Mouse (Mus musculus): ENCODE measurements around the gene Sirpa.

DNA sequence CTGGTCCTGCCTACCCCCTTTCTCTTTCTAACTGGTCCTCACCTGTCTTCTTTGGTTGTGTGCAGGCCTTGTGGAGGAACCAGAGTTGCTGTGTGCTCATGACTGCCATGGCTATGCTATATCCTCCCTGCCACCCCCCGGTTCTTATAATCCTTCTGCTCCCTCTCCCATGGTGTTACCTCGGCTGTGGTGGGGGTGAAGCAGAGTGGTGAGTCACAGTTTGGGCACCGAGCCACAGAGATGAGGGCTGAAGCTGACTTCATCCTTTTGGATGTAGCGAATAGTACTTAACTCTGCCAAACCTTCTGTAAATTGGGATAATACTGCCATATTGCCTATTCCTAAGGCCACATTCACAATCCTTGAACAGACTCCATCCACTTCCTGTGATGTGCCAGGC is 12.0 kb upstream of the Sirpa start:
- TF ChIP-seq KAT2A (IDR thresholded peaks at IDR 0.05; ENCODE audit: insufficient replicate concordance, low read length), result no peak
- TF ChIP-seq IRF4 (IDR thresholded peaks at IDR 0.05; ENCODE audit: low read depth, low read length), result no peak
- no peak for TF ChIP-seq CTCF (conservative IDR thresholded peaks at IDR 0.05 in 1 of 2, IDR thresholded peaks at IDR 0.05 in 1 of 2; ENCODE audit: low read depth in 2 of 2, low read length in 2 of 2)
- TF ChIP-seq GABPA (IDR thresholded peaks at IDR 0.05; ENCODE audit: insufficient replicate concordance, low read depth, low read length), result no peak
- no peak for TF ChIP-seq RCOR1 (conservative IDR thresholded peaks at IDR 0.05; ENCODE audit: low read depth, low read length)
- TF ChIP-seq MAFK (IDR thresholded peaks at IDR 0.05; ENCODE audit: insufficient replicate concordance, low read length), result no peak
- no peak for TF ChIP-seq USF1 (IDR thresholded peaks at IDR 0.05; ENCODE audit: low read depth, low read length)
- TF ChIP-seq MAZ (IDR thresholded peaks at IDR 0.05; ENCODE audit: low read depth, low read length), result no peak
